Mouse (Mus musculus): Measurements from ENCODE around the gene Ankrd65.

DNA sequence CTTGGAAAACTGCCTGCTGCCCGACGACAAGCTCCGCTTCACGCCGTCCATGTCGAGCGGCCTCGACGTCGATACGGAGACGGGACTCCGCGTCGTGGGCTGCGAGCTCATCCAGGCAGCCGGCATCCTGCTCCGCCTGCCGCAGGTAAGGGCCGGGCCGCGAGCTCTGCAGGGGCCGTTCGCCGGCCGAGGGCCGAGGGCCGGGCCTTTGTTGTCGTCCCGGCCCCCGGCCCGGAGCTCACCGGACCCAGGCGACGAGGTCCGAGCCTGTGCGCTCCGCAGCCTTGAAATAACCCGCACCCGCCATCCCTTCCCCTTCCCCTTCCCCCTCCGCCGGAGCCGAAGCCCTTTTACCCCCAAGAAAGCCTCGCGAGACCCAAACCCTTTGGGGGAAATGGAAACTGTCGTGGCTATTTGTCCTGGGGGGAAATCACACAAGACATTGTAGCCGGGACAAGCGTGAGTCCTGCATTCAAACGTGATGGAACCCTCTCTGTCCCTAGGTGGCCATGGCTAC, 22.5 kb downstream of the Ankrd65 start:
- TF ChIP-seq CTCF (IDR thresholded peaks at IDR 0.05; ENCODE audit: borderline replicate concordance, extremely low read depth, insufficient read depth, insufficient read length) = no peak
- TF ChIP-seq POLR2A (IDR thresholded peaks at IDR 0.05; ENCODE audit: borderline replicate concordance, extremely low read depth, insufficient read depth, insufficient read length, poor library complexity, severe bottlenecking) = no peak
